Mouse (Mus musculus) kidney, postnatal 25 days (tissue): ENCODE measurements at regions not wholly inside any gene's neighbourhood (a gene's known extent, or its start where the extent isn't known, plus 50 kb on each side); places are given as distances from the start of the nearest gene placed in this dataset.

Source experiments
- DNase-seq, 2 experiments: peaks; one replicate each; pipeline ENCODE4 v3.0.0; 2021; ENCODE audit warnings: mixed read lengths in 2 of 2

- DNase-seq, result no peak
These were observed 397.0 kb upstream of the Cadm2 start for GRCm38 (mm10) chr16:68017672-68018071.

- DNase-seq, result no peak
These were observed 369.0 kb upstream of the Cadm2 start for GRCm38 (mm10) chr16:67989671-67990070.

DNA sequence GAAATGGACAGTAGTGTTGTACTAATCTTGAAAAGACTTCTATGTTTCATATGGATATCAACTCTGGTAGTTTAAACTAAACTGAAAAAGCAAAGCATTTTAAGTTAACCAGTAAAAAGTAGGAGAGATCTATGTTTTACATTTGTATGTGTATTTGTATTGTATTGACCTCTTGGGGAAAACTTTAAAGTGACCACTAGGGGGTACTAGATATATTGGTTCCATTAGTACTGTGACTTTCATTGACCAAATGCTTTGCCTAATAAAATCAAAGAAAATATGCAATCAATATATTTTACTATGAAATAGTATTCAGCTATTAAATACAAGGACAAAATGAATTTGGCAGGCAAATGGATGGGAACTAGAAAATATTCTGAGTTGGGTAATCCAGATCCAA, 355.9 kb upstream of the Cadm2 start:
- DNase-seq, result no peak

GRCm38 (mm10) chr16:67968311-67969145, 347.8 kb upstream of the Cadm2 start:
- no peak for DNase-seq

- no peak for DNase-seq
These were observed 328.4 kb upstream of the Cadm2 start for GRCm38 (mm10) chr16:67949112-67949511.

DNA sequence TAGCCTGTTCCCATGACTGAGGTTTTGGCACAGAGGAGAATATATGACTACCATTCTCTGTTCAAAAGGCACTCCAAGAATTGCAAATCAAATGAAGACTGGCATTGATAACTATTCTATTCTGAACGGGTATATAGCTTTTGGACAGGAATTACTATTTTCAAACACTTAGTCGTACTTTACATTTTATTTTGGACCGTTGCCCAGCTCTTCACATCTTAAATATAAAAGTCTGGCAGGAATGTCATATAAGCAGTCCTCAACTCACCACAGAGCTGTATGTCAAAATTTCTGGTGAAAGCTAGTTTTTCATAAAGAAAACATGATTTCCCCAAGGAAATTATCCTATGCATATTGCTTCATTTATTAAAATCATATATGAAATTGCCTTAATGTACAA, 323.7 kb upstream of the Cadm2 start:
- no peak for DNase-seq

DNA sequence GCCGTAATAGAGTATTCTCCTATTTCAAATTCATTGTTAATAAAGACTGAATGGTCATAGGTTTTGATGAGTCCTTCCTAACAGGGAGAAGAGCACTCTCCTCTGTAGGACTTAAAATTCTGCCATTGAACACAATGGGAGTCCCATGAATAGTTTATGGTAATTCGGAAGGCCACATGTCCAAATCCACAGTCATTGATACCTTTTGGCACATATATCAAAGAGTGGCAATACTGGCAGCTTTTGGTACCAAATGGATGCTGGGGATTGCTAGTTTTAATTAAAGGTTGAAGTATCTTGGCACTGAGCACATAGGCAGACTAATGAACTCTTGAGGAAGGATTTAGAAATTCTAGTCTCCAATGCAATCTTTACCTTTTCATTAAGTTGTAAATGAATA, 298.5 kb upstream of the Cadm2 start:
- DNase-seq, result no peak

DNA sequence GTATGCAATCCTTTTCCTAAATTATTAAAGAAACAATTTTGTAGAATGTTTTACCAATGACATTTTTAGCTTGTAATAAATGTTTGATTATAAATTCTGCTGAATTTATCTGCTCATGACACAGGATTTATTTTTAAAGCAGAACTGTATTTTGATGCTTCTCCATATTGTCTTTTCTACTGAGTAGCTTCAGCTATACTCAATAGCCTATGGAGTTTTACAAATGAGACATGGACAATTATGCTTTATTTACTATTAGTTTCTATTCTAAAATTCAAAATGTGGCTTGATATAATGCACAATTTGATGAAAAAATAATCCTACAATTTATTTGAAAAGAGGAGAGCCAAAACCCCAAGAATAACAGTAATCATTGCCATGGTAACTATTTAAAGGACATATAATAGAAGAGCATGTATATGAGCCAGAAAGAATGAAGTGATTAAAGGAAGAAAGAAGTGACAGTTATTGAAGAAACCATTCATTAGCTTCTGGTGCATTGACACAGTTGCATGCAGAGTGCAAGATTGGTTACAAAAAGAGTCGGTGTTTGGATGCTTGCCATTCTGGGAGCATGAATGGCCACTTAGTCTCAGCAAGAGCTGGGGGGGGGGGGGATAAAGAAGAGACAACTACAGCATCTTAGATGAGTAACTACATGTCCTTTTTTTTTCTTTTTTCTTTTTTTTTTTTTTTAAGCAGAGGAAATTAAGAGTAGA, 250.8 kb upstream of the Cadm2 start:
- no peak for DNase-seq

- DNase-seq, result no peak
These were observed 229.5 kb upstream of the Cadm2 start for GRCm38 (mm10) chr16:67850201-67850600.

DNA sequence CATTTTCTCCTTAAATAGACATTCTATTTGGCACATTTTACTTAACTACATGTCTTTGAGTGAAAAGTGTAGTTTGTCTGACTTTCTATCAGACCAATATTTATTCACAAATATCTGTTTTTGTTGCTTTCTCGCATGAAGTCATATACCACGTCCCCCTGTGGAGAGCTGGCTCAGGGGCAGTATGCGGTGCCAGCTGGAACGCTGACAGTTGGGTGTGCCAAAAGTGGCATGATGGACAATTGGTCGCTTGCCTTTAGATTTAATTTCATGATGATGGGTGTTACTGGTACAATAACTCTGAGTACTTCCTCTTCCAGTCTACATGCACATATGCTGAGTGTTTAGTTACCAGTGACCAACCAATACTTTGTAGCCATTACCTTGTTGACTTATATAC, 223.8 kb upstream of the Cadm2 start:
- no peak for DNase-seq

DNA sequence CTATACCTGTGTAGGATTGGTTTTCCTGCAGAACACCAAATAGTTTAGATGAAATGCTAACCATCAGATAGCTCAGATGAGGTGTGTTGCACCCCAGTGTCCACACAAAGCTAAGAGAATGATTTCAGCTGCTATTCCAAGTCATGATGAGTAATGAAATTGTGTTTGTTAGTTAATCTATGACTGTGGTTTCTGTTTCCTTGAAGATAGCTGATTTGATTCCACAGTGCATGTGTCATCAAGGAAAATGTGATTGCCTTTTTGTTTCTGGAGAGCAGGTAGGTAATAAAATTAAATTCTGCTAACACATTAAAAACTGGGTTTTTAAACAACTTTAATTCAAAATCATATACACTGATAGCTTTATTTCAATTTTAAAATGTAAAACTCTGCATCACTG, 176.5 kb upstream of the Cadm2 start:
- no peak for DNase-seq

GRCm38 (mm10) chr16:67776091-67776490, 155.4 kb upstream of the Cadm2 start:
- peak in 1 of 2 experiments; percentile 44 for DNase-seq

DNA sequence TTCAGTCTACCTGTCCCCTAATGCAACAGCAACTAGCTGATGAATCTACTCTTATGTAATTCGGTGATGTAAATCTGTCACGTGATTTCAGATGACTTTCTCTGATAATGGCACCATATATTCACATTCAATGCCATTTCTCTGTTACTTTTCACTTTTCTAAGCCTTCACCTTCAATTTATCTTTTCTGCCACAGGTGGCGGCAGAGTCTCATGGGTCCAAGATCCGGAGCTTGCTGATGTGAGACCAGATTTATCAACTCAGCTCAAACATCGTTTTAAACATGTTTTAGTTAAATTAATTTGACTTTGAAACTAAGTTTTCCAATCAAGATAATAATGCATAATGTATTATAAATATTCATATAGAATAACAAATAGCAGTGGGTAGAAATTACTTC, 148.4 kb upstream of the Cadm2 start:
- DNase-seq, result no peak

GRCm38 (mm10) chr16:67735398-67735797, 114.7 kb upstream of the Cadm2 start:
- no peak for DNase-seq

GRCm38 (mm10) chr16:67698619-67699018, 77.9 kb upstream of the Cadm2 start:
- DNase-seq, result no peak
